Mouse (Mus musculus) midbrain, embryonic 11.5 days (tissue): ENCODE results near the gene Celf1. TPM values are rescaled to one million over a fixed set of nuclear protein-coding genes. Genes with fewer than 3 reads are reported as not detected.

Experiments
- ATAC-seq: fragments of 200-750 bp; cut with Nextera tagmentation; 2 replicates; pipeline ENCODE4 v1.8.0; 2017; ENCODE audit warnings: moderate TSS enrichment, moderate library complexity; ENCODE audit not compliant: low FRiP score
- DNase-seq: peaks from one replicate; pipeline ENCODE4 v3.0.0; 2015; ENCODE audit warnings: low spot score; ENCODE audit errors: missing footprints
- H3K27ac ChIP-seq: fragments of 300-500 bp; sonication (generic); 2 replicates; pipeline ENCODE4 v1.5.1; 2014; ENCODE audit warnings: low read depth, low read length
- H3K27me3 ChIP-seq: fragments of 300-500 bp; sonication (generic); 2 replicates; pipeline ENCODE4 v1.6.1; 2014; ENCODE audit warnings: mild to moderate bottlenecking, low read length, moderate library complexity, mixed read lengths; ENCODE audit not compliant: control insufficient read depth, insufficient read depth
- H3K36me3 ChIP-seq: fragments of 300-500 bp; sonication (generic); 2 replicates; pipeline ENCODE4 v1.6.1; 2014; ENCODE audit warnings: mild to moderate bottlenecking, low read length, moderate library complexity, mixed read lengths; ENCODE audit not compliant: control insufficient read depth, insufficient read depth
- H3K4me1 ChIP-seq: fragments of 300-500 bp; sonication (generic); 2 replicates; pipeline ENCODE4 v1.6.1; 2014; ENCODE audit warnings: low read length; ENCODE audit not compliant: control insufficient read depth, insufficient read depth
- H3K4me2 ChIP-seq: fragments of 300-500 bp; sonication (generic); 2 replicates; pipeline ENCODE4 v1.6.1; 2014; ENCODE audit warnings: mild to moderate bottlenecking, moderate library complexity
- H3K4me3 ChIP-seq: fragments of 300-500 bp; sonication (generic); 2 replicates; pipeline ENCODE4 v1.5.1; 2014; ENCODE audit warnings: low read depth, low read length
- H3K9ac ChIP-seq: fragments of 300-500 bp; sonication (generic); 2 replicates; pipeline ENCODE4 v1.6.1; 2014; ENCODE audit warnings: low read length
- H3K9me3 ChIP-seq: fragments of 300-500 bp; sonication (generic); 2 replicates; pipeline ENCODE4 v1.6.1; 2016; ENCODE audit warnings: low read length; ENCODE audit not compliant: control insufficient read depth
- WGBS: fragments of 180-500 bp; shearing (Covaris S2); extraction: QIAGEN DNeasy Blood & Tissue Kit; methylation state at CpG from one replicate; pipeline ENCODE4 v1.1.7; 2014; 5-methylcytosine and 5-hydroxymethylcytosine counted together
- polyA plus RNA-seq: library from polyadenylated mRNA; unstranded; fragments of >200 nt; fragmentation: Nextera tagmentation; extraction: Ambion mirVana; gene quantifications from 2 replicates; pipeline ENCODE4 v1.2.1, GENCODE M21; 2014

The Celf1 gene
- polyA plus RNA-seq, 1 experiment from 2014 or later: 103 TPM

GRCm38 (mm10) chr2:91068872-91069165 is 128.6 kb downstream of the Celf1 start:
- H3K27ac ChIP-seq: no peak overlapping the region
- 52% methylated on average over 6 of the region's 6 CpGs for WGBS
- peaks cover 18% of the 10 kb centered on the region for H3K4me1 ChIP-seq
- no peak for ATAC-seq
- H3K36me3 ChIP-seq: no peaks in the 10 kb centered on the region; the same call in 1 of the 2 replicates
- no peak overlapping the region for H3K4me2 ChIP-seq
- no peaks in the 10 kb centered on the region for H3K9me3 ChIP-seq
- H3K4me3 ChIP-seq: 0 out of 2 replicates have a peak overlapping the region, but pooled peaks have one; percentile 5
- H3K9ac ChIP-seq: no peak overlapping the region
- no peaks in the 10 kb centered on the region for H3K27me3 ChIP-seq
- DNase-seq: no peak

Other genes with a start within 250 kb of the Celf1 start
- gene Fnbp4, start 195.0 kb upstream of the Celf1 start, polyA plus RNA-seq: 102 and 117 TPM in 2 replicates
- gene Agbl2, start 157.7 kb upstream of the Celf1 start, polyA plus RNA-seq: 0.50 and 0.85 TPM in 2 replicates
- gene Mtch2, start 93.2 kb upstream of the Celf1 start, polyA plus RNA-seq: 257 and 260 TPM in 2 replicates
- gene C1qtnf4, start 54.5 kb upstream of the Celf1 start, polyA plus RNA-seq: 12.3 and 13.1 TPM in 2 replicates
- gene Kbtbd4, start 35.6 kb upstream of the Celf1 start, polyA plus RNA-seq: 45.3 and 48.8 TPM in 2 replicates
- 200 and 204 TPM in 2 replicates for gene Ndufs3, start 35.6 kb upstream of the Celf1 start, polyA plus RNA-seq
- 0.63 and 0.98 TPM in 2 replicates for gene Rapsn, start 95.2 kb downstream of the Celf1 start, polyA plus RNA-seq
- 364 and 369 TPM in 2 replicates for gene Psmc3, start 113.6 kb downstream of the Celf1 start, polyA plus RNA-seq
- 16.6 and 18.9 TPM in 2 replicates for gene Slc39a13, start 130.0 kb downstream of the Celf1 start, polyA plus RNA-seq
- 4.0 and 4.5 TPM in 2 replicates for gene Spi1, start 142.0 kb downstream of the Celf1 start, polyA plus RNA-seq
- not detected in 2 replicates for gene Mybpc3, start 177.8 kb downstream of the Celf1 start, polyA plus RNA-seq
- 16.9 and 17.3 TPM in 2 replicates for gene Madd, start 243.5 kb downstream of the Celf1 start, polyA plus RNA-seq